Mouse (Mus musculus): ENCODE data around the gene Atp6v1g2. TPM values are rescaled to one million over a fixed set of nuclear protein-coding genes. Genes with fewer than 3 reads are reported as not detected.

The Atp6v1g2 gene
- 4.8 TPM for polyA plus RNA-seq (2017; shearing (Covaris generic))

GRCm38 (mm10) chr17:35233114-35233980 lies at the start of gene Atp6v1g2:
Atp6v1g2 (plus strand) TSS chr17:35233660.

DNA sequence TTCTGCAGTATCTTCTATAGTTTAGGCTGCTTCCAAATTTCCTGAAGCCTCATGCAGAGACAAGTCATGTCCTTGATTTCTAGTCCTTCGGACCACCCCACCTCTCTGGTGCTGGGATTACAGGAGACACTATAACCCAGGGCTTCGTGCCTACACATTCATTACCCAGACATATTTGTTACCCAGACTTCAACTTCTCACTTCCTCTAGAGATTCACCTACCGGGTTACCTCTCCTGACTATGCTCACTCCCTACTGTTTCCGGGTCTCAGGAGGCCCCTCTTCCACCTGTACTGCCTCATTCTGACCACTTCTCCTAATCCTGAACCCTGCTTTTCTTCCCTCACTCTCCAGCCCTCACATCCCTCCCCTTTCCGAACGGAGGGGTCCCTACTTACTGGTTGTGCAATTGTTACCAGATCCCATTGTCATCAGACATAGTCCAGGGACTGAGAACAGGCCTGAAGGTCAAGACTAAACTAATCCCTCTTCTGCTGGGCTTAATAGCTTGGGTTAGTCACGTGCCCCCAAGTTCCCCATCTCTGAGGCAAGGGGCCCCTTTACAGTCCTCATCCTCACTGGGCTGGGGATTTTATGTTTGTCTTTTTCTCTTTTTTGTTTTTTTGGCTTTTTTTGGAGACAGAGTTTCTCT lies 45.4 kb upstream of the Atp6v1g2 start, which contains the start of gene Lst1:
Gene Lst1, minus strand, starts transcription at position 481 of the 652 bp plus-strand sequence.

GRCm38 (mm10) chr17:35193881-35194843 lies 39.3 kb upstream of the Atp6v1g2 start, which contains the start of gene Ltb:
Ltb (plus strand) TSS chr17:35194439.

GRCm38 (mm10) chr17:35201787-35202186 lies 31.7 kb upstream of the Atp6v1g2 start, which contains the start of gene Tnf:
Tnf (minus strand) TSS chr17:35202007.

GRCm38 (mm10) chr17:35204494-35205379 lies 28.7 kb upstream of the Atp6v1g2 start, which contains the start of gene Lta:
Lta (minus strand) TSS chr17:35205351.

DNA sequence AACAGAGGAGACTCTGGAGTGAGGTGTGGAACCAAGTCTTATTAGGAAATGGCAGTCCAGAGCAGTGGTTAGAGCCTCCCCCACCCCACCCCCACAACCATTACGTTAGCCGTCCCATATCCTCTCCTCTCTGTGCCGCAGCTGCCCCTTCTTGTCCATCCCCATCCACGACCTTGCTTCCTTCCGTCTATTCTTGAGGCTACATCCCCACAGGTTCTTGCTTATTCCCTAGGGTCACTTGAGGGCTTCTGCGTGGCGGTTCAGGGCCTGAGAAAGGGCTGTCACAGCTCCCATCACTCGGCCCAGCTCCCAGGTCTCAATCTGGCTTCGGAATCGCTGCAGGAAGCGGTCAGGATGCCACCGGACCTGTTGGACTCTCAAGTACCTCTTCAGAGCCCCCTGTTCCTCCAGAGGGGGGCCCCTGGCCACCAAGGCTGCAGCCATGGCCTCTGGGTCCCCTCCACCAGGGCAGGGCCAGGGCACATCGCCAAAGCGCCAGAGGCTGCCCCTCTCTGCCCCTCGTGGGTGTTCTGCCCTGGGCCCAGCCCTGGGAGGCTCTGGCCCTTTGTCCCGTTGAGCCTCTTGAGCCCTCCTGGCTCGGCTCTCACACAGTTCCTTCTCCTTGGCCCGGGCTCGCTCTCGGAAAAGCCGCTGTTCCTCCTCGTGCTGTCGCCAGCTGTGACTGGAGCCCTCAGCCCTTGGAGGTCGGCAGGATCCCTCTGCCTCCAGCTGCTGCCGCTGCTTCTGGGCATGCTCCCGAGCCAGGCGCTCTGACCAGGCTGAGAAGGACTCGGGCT lies 13.1 kb upstream of the Atp6v1g2 start, which contains the start of gene Gm16181:
Gene Gm16181, plus strand, starts transcription at position 679 of the 797 bp plus-strand sequence.

DNA sequence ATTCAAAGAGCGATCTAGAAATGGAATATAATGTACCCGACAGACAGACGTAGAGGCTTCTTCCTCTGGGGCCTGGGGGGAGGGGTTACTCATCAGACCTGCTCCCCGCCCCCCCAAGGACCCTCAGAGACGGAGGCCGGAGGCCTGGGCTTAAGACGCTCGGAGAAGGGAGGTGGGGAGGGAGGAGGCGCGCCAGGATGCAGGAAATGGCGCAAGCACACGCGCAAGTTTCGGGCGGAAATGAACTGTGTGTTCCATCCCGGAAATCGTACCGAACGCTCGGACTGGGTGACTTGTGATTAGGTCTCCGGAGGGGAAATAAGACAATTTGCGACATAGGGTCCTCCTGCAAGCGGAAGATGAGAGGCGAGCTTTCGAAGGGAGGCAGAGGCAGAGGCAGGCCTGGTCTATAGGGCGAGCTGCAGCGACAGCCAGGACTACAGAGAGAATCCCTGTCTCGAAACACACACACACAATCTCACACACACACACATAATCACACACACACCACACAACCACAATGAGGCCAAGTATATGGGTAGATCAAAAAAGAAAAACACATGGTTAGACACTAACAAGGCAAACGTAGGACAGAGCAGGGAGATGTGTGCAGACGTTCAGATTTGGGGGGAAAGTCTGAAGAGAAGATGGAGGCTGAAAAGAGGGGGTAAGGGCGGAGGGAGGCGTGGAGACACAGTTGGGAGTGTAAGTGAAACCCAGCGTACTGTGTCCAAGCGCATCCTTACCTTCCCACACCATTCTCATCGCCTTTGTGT lies 2.3 kb downstream of the Atp6v1g2 start, which contains the start of gene Nfkbil1:
Gene Nfkbil1, minus strand, starts transcription at position 179 of the 776 bp plus-strand sequence.

GRCm38 (mm10) chr17:35241305-35242014 lies 8.0 kb downstream of the Atp6v1g2 start, which contains the start of gene Ddx39b:
Ddx39b (plus strand) TSS chr17:35241746.

DNA sequence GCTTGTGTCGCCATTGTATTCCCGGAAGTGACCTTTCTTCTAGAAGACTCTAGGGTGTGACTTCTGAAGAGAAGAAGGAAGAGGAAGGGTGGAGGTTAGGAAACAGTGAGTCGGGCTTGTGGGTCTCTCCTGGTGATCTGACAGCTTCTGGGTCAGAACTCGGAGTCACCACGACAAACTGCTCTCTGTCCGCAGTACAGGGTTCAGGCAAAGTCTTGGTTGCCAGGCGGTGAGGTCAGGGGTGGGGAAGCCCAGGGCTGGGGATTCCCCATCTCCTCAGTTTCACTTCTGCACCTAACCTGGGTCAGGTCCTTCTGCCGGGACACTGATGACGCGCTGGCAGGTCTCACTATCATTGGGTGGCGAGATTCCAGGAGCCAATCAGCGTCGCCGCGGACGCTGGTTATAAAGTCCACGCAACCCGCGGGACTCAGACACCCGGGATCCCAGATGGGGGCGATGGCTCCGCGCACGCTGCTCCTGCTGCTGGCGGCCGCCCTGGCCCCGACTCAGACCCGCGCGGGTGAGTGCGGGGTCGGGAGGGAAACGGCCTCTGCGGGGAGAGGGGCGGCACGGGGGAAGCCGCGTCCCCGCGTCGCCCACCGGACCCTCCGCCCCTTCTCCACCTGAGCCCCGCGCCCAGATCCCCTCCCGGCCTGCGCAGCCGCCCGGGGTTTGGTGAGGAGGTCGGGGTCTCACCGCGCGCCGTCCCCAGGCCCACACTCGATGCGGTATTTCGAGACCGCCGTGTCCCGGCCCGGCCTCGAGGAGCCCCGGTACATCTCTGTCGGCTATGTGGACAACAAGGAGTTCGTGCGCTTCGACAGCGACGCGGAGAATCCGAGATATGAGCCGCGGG lies 29.4 kb downstream of the Atp6v1g2 start, which contains the start of gene H2-D1:
Gene H2-D1, plus strand, starts transcription at position 67 of the 859 bp plus-strand sequence.

Other genes starting within 250 kb of the Atp6v1g2 start
- gene Vars, start 232.7 kb upstream of the Atp6v1g2 start, polyA plus RNA-seq (2017; shearing (Covaris generic)), result 214 TPM
- 0.37 TPM for gene Vwa7, start 217.1 kb upstream of the Atp6v1g2 start, polyA plus RNA-seq (2017; shearing (Covaris generic))
- not detected for gene Sapcd1, start 205.6 kb upstream of the Atp6v1g2 start, polyA plus RNA-seq (2017; shearing (Covaris generic))
- gene Msh5, start 186.9 kb upstream of the Atp6v1g2 start, polyA plus RNA-seq (2017; shearing (Covaris generic)), result 2.2 TPM
- gene Clic1, start 183.7 kb upstream of the Atp6v1g2 start, polyA plus RNA-seq (2017; shearing (Covaris generic)), result 334 TPM
- 0.85 TPM for gene Ddah2, start 174.6 kb upstream of the Atp6v1g2 start, polyA plus RNA-seq (2017; shearing (Covaris generic))
- gene Ly6g6c, start 168.3 kb upstream of the Atp6v1g2 start, polyA plus RNA-seq (2017; shearing (Covaris generic)), result not detected
- not detected for gene Mpig6b, start 167.5 kb upstream of the Atp6v1g2 start, polyA plus RNA-seq (2017; shearing (Covaris generic))
- gene Ly6g6e, start 156.8 kb upstream of the Atp6v1g2 start, polyA plus RNA-seq (2017; shearing (Covaris generic)), result not detected
- not detected for gene Ly6g6d, start 155.6 kb upstream of the Atp6v1g2 start, polyA plus RNA-seq (2017; shearing (Covaris generic))
- gene Ly6g6f, start 148.1 kb upstream of the Atp6v1g2 start, polyA plus RNA-seq (2017; shearing (Covaris generic)), result not detected
- 79.3 TPM for gene Abhd16a, start 144.4 kb upstream of the Atp6v1g2 start, polyA plus RNA-seq (2017; shearing (Covaris generic))
- gene Ly6g5c, start 125.4 kb upstream of the Atp6v1g2 start, polyA plus RNA-seq (2017; shearing (Covaris generic)), result not detected
- 1.8 TPM for gene Ly6g5b, start 118.2 kb upstream of the Atp6v1g2 start, polyA plus RNA-seq (2017; shearing (Covaris generic))
- 65.3 TPM for gene Gpank1, start 112.2 kb upstream of the Atp6v1g2 start, polyA plus RNA-seq (2017; shearing (Covaris generic))
- gene Csnk2b, start 111.6 kb upstream of the Atp6v1g2 start, polyA plus RNA-seq (2017; shearing (Covaris generic)), result 223 TPM
- gene D17H6S53E, start 107.3 kb upstream of the Atp6v1g2 start, polyA plus RNA-seq (2017; shearing (Covaris generic)), result 1.7 TPM
- gene Apom, start 101.6 kb upstream of the Atp6v1g2 start, polyA plus RNA-seq (2017; shearing (Covaris generic)), result not detected
- gene Bag6, start 98.5 kb upstream of the Atp6v1g2 start, polyA plus RNA-seq (2017; shearing (Covaris generic)), result 56.5 TPM
- gene Prrc2a, start 68.8 kb upstream of the Atp6v1g2 start, polyA plus RNA-seq (2017; shearing (Covaris generic)), result 24.5 TPM
- not detected for gene Aif1, start 57.6 kb upstream of the Atp6v1g2 start, polyA plus RNA-seq (2017; shearing (Covaris generic))
- gene Lst1, start 45.2 kb upstream of the Atp6v1g2 start, polyA plus RNA-seq (2017; shearing (Covaris generic)), result 4.4 TPM
- 1,113 TPM for gene Ltb, start 39.2 kb upstream of the Atp6v1g2 start, polyA plus RNA-seq (2017; shearing (Covaris generic))
- 156 TPM for gene Tnf, start 31.7 kb upstream of the Atp6v1g2 start, polyA plus RNA-seq (2017; shearing (Covaris generic))
- gene Lta, start 28.3 kb upstream of the Atp6v1g2 start, polyA plus RNA-seq (2017; shearing (Covaris generic)), result 55.4 TPM
- not detected for gene Gm16181, start 12.8 kb upstream of the Atp6v1g2 start, polyA plus RNA-seq (2017; shearing (Covaris generic))
- gene Nfkbil1, start 2.1 kb downstream of the Atp6v1g2 start, polyA plus RNA-seq (2017; shearing (Covaris generic)), result 15.0 TPM
- gene Ddx39b, start 8.1 kb downstream of the Atp6v1g2 start, polyA plus RNA-seq (2017; shearing (Covaris generic)), result 149 TPM
- gene H2-D1, start 29.1 kb downstream of the Atp6v1g2 start, polyA plus RNA-seq (2017; shearing (Covaris generic)), result 6,702 TPM
- 0.89 TPM for gene H2-Q1, start 86.7 kb downstream of the Atp6v1g2 start, polyA plus RNA-seq (2017; shearing (Covaris generic))
- gene H2-Q2, start 108.6 kb downstream of the Atp6v1g2 start, polyA plus RNA-seq (2017; shearing (Covaris generic)), result 19.2 TPM
- gene H2-Q4, start 146.0 kb downstream of the Atp6v1g2 start, polyA plus RNA-seq (2017; shearing (Covaris generic)), result 42.4 TPM
- 1,228 TPM for gene H2-Q6, start 191.2 kb downstream of the Atp6v1g2 start, polyA plus RNA-seq (2017; shearing (Covaris generic))
- 3,053 TPM for gene H2-Q7, start 205.5 kb downstream of the Atp6v1g2 start, polyA plus RNA-seq (2017; shearing (Covaris generic))
- gene H2-Q10, start 236.4 kb downstream of the Atp6v1g2 start, polyA plus RNA-seq (2017; shearing (Covaris generic)), result 189 TPM

Data from effector memory CD4-positive, alpha-beta T cell, adult 7 months (primary cell).